Mouse (Mus musculus): ENCODE data around the gene Kctd12b.
"Not testable (repeated sequence)": the region's sequence is repeated elsewhere in the genome, so short reads cannot be mapped to it uniquely, and the experiment has no call there.

Gene Kctd12b

DNA sequence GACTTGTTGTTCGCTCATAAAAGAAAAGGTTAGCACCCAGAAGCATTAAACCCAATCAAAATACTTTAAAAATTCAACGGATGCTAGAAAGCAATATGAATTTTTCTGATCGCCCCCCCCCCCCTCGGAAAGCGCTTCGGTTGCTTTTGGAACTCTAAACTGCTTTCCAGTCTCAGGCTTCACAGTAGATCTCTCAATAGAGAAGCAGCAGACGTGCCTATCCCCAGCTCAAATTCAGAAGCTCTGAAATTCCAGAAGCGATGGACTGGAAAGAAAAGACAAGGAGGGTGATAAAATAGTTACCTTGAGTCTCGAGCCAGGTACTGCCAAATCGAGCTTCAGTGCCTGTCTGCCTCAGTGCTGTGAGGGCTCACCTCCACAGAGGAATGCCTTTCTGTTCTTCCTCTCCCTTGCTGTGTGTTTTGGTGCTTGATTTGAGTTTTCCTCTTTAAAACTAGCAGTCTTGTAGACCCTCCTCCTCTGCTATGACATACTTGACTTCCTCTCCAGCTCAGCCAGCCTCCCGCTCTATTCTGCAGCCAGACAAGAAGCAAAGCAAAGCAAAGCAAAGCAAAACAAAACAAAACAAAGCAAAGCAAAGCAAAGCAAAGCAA lies at the start of gene Kctd12b:
Gene Kctd12b (minus strand): TSS at position 610 of the 614 bp plus-strand sequence.
- no peak for DNase-seq (ENCODE audit: low spot score)

DNA sequence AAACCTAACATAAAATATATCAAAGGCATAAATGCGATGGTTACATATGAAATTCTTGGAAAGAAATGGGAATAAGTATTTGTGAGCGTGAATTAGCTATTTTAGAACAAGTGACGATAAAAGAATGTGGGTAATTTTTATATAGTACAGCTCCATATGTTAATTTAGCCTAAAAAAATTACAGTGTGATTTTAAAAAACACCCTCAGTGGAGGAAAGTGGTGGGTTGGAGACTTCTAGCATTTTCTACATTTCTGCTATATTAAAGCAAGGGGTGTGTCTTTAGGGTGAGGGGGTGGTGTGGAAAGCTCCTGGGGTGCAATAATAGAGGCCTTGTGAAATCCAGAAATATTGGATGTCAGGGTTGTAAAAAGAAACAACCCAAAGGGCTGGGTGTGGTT lies 46.3 kb upstream of the Kctd12b start:
- no peak for DNase-seq (ENCODE audit: low spot score)

DNA sequence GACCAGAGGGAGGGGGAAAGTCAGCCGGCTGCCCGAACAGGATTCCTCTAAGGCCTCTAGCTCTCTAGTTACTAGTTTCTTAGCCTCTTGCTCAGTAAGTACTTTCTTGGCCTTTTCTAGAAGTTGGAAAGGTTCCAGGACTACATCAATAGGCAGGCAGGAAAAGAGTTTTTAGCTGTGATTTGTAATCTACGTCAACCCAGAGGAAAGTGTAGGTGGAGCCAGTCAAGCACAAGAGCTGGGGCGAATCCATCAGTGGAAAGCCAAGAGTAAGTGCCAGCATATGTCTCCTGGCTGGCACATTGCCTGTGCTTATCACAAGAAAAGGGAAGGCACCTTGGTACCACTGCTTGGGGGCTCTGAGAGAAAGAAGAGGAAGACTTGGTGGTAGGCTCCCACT lies 39.5 kb upstream of the Kctd12b start:
- DNase-seq (ENCODE audit: low spot score): no peak

DNA sequence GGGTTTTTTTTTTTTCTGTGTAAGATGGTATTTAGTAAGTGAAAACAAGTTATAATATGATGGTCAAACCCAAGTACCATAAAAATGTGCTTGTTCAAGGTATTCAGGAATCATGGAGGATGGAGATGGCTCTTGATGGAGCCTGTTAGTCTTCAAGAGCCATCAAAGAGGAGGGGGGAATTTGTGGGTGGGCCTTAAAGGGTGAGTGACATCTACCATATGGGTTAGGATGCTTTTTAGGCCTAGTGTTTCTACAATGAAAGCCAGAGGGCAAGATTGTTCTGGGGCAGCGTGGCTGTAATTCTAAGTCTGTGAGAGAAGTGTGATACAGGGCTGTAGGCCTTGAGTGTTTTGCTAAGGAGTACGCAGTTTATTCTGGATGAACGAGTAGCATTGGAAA lies 28.2 kb upstream of the Kctd12b start:
- no peak for DNase-seq (ENCODE audit: low spot score)

DNA sequence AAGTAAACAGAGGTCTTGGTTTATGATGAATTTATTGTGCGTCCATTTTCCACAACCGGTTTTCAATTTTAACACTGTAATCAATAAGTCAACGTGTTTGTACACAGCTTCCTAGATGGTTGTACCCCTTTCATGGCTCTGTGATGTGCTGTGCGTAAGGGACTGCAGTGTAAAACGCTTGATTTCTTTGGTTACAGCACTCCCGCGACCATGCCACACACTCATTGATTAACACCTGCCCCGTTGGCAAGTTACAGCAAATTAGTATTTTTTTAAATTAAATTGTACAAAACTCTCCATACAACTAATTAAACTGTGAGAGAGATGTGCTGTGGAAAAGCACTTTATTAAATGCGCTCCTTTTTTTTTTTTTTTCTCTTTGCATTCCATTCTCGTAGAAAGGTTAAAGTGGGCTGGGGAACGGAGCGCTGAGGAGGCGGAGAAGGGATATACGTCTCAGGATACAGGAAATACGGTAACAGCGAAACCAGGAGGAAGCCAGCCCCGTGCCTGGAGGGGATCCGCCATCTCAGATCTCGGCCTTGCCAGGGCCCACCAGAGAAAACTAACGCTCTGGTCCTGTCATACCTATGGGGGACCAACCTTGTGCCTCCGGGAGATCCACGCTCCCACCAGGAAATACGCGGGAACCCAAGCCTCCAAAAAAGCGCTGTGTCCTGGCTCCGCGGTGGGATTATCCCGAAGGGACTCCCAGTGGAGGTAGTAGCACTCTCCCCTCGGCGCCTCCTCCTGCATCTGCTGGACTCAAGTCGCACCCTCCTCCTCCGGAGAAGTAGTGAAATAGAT lies 27.1 kb upstream of the Kctd12b start, which contains the start of gene Nbdy:
Gene Nbdy (plus strand): TSS at position 481 of the 807 bp plus-strand sequence.
- DNase-seq (ENCODE audit: low spot score): peak; percentile 38

DNA sequence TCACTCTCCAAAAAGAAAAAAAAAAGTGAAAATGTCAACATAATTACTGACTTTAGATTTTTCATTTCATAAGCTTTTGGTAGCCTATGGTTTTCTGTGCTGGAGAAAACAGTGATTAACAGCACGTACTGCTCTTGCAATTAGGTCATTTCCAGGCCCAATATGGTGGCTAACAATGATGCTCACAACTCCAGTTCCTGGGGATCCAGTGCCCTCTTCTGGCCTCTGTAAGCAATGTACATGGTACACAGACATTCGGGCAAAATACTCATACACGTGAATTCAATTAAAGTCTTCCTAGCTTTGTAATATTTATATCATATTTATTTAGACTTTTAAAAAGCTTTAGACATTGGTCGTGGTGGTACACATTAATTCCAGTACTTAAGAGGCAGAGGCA lies 23.4 kb upstream of the Kctd12b start:
- DNase-seq (ENCODE audit: low spot score): no peak

DNA sequence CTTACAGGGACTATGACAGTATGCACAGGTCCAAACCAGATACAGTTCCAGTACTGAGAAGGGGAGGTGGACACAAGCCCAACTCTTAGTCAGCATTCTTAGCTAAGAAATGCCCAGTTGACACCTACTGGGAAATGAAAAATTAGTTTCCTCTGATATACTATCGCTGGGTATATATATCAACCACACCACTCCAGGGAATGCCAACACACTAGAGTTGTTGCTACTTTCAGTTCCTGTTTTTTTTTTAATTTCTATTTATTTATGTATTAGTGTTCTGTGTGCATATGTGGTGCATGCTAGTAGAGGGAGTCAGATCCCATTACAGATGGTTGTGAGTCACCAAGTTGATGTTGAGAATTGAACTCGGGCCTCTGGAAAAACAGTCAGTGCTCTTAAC lies 20.5 kb upstream of the Kctd12b start:
- DNase-seq (ENCODE audit: low spot score): no peak

DNA sequence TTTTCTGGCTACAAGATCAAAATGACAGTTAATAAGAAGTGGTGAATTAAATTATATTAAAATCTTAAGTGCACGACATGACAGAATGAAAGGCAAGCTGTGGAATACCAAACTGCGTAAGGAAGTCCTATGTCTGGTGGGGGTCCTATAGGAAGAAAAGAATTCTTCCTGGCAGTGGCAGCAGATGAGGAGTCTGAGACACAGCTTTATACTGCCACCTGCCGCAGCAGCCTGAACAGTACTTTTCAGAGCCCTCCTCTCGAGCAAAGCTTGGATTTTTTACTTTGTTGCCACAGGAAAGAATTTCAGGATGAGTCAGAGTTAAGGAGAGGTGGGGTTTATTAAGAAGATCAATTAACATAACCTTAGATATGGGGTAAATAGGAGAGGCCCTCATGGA lies 11.5 kb upstream of the Kctd12b start:
- DNase-seq (ENCODE audit: low spot score): no peak

DNA sequence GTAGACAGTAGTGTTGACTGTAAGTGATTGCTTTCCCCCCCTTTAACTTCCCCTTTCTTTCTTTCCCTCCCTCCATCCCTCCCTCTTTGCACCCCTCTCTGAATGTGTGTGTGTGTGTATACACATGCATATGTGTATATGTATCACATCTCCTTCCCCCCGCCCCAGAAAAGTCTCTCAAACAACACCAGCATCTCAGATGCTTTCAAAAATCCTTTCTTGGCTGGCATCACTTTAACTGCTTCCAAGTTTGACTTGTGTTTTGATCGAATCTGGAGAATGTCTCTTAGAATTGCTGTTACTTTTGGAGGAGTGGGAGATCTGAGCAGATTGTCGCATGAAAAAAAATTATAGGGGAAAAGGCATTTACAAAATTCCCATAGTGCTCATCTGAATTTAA lies 4.3 kb upstream of the Kctd12b start:
- no peak for DNase-seq (ENCODE audit: low spot score)

DNA sequence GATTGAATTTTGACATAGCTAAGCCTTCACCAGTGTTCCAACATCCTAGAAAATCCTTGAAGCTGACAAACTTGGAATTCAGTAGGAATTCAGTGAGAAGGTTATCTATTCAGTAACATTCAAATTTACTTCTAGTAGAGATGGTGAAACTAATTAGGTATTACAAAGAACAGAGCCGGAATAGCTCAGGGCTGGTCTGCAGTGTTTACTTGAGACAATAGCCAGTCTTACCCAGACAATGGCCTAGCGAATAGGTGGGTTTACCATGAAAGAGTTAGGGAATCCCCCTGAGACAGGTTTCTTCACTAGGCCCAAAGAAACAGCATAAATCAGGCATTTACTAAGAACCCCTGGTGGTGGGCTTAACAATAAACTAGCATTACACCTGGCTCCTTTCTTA lies 28.0 kb downstream of the Kctd12b start:
- DNase-seq (ENCODE audit: low spot score): not testable (repeated sequence)

DNA sequence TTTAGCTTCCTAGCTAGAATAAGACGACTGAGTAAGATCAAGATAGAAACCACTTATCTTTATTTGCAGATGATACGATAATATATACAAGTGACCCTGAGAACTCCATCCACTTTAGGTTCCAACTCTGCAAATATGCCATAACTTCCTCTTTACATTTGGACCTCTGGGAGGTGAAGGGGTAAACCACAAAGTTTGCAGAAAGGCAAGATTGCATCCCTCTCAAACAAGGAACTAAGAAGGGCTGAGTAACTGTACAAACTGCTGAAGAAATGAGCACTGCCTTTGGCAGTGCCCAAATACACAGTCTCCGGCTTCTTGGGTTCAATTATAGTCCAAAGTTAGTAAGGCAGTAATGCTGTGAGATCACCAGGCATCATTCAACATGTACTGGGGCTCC lies 31.3 kb downstream of the Kctd12b start:
- DNase-seq (ENCODE audit: low spot score): no peak

DNA sequence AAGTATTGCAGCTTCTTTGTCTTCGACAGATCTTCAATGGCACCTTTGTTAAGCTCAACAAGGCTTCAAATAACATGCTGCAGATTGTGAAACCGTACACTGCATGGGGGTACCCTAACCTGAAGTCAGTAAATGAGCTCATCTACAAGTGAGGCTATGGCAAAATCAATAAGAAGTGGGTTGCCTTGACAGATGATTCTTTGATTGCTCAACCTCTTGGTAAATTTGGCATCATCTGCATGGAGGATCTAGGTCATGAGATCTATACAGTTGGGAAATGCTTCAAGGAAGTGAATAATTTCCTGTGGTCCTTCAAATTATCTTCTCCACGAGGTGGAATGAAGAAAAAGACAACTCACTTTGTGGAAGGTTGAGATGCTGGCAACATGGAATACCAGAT lies 39.2 kb downstream of the Kctd12b start:
- DNase-seq (ENCODE audit: low spot score): no peak

DNA sequence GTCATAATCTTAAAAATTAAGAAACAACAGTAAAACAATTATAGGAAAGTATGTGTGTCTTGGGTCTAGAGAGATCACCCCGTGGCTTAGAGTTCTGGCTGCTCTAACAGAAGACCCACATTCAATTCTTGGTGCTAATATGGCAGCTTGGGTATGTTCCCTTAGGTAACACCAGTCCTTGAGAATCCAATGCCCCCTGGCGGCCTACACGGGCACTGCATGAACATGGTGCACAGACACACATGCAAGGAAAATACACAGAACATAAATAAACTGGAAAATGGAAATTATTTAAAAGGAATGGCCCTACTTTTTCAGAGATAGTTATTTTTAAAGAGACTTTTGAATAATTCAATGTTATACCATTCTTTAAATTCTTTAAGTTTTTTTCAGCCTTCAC lies 55.6 kb downstream of the Kctd12b start:
- no peak for DNase-seq (ENCODE audit: low spot score)

DNA sequence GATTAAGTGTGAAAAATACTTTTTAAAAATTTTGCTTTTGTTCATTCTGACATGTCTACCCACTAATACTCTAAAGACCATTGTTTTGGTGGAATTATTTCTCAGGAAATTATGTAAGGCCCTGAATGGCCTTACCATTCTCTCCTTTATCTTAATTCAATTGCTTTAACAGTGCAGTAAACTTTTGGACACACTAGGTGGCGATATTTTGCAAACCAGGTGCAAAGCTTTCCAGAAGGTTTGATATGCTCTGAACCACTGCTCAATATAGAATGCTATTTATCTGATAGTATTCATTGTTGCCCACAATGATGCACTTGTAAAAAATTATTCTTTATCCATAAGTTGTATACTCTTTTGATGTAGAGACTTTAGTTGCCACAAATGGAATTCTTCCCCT lies 59.9 kb downstream of the Kctd12b start:
- no peak for DNase-seq (ENCODE audit: low spot score)
